Mouse (Mus musculus) heart, embryonic 16.5 days (tissue): ENCODE results near the gene Ifna13. TPM values are rescaled to one million over a fixed set of nuclear protein-coding genes. Genes with fewer than 3 reads are reported as not detected.

ENCODE experiments used
- ATAC-seq: fragments of 200-750 bp; cut with Nextera tagmentation; replicated peaks from 2 replicates; pipeline ENCODE4 v1.8.0; 2017; ENCODE audit warnings: moderate number of reproducible peaks; ENCODE audit not compliant: insufficient read depth, low FRiP score; ENCODE audit errors: extremely low read depth
- H3K27ac ChIP-seq: fragments of 300-500 bp; sonication (generic); 2 replicates; pipeline ENCODE4 v1.5.1; 2014; ENCODE audit warnings: mild to moderate bottlenecking, low read length, control low read depth, moderate library complexity
- H3K27me3 ChIP-seq: fragments of 300-500 bp; sonication (generic); 2 replicates; pipeline ENCODE4 v1.6.1; 2014; ENCODE audit warnings: low read length, mixed read lengths; ENCODE audit not compliant: control insufficient read depth, insufficient read depth
- H3K36me3 ChIP-seq: fragments of 300-500 bp; sonication (generic); 2 replicates; pipeline ENCODE4 v1.6.1; 2014; ENCODE audit not compliant: control insufficient read depth, insufficient read depth
- H3K4me1 ChIP-seq: fragments of 300-500 bp; sonication (generic); 2 replicates; pipeline ENCODE4 v1.6.1; 2014; ENCODE audit warnings: low read length, mixed read lengths; ENCODE audit not compliant: control insufficient read depth, insufficient read depth
- H3K4me2 ChIP-seq: fragments of 300-500 bp; sonication (generic); 2 replicates; pipeline ENCODE4 v1.6.1; 2014; ENCODE audit warnings: low read depth, mild to moderate bottlenecking, control low read depth, low read length
- H3K4me3 ChIP-seq: fragments of 300-500 bp; sonication (generic); 2 replicates; pipeline ENCODE4 v1.5.1; 2014; ENCODE audit warnings: mild to moderate bottlenecking, control low read depth, low read length
- H3K9ac ChIP-seq: fragments of 300-500 bp; sonication (generic); 2 replicates; pipeline ENCODE4 v1.6.1; 2014; ENCODE audit warnings: low read length, control low read depth
- H3K9me3 ChIP-seq: fragments of 300-500 bp; sonication (generic); replicated peaks from 2 replicates; pipeline ENCODE4 v1.6.1; 2016; ENCODE audit warnings: low read length; ENCODE audit not compliant: control insufficient read depth
- WGBS: fragments of 180-500 bp; shearing (Covaris S2); extraction: QIAGEN DNeasy Blood & Tissue Kit; methylation state at CpG from one replicate; pipeline ENCODE4 v1.1.7; 2014; 5-methylcytosine and 5-hydroxymethylcytosine counted together
- polyA plus RNA-seq: library from polyadenylated mRNA; unstranded; fragments of >200 nt; fragmentation: Nextera tagmentation; extraction: Ambion mirVana; gene quantifications from 2 replicates; pipeline ENCODE4 v1.2.1, GENCODE M21; 2015

The Ifna13 gene
- polyA plus RNA-seq = not detected in 2 replicates

DNA sequence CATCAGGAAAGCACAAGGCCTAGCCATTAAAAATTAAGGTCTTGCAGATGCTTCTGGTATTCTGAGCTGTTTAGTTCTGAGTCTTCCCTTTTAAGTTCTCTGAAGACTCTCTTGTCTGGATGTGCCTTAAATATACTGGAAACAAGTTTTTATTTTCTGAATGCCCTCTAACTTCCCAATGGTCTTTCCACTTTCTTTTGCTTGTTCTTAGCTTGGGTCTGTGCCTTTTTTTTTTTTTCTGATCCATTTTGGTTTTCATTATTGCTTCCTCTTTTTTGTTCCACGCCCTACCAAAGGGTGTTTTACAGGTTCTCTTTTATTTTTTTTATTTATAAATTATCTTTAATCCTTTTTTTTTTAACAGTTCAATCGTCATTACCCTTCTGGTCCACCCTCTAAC, at the start of gene Ifna13:
Gene Ifna13, minus strand, starts transcription at position 101 of the 400 bp plus-strand sequence.
- no peak for ATAC-seq
- no peak within 1 kb of the TSS for H3K27ac ChIP-seq
- no peak within 1 kb of the TSS for H3K4me3 ChIP-seq
- H3K4me2 ChIP-seq = no peak within 1 kb of the TSS
- H3K4me1 ChIP-seq = no peaks in the 10 kb centered on the region
- no peaks in the 10 kb centered on the region for H3K36me3 ChIP-seq
- no peaks in the 10 kb centered on the region for H3K27me3 ChIP-seq
- H3K9ac ChIP-seq = no peak within 1 kb of the TSS
- no peaks in the 10 kb centered on the region for H3K9me3 ChIP-seq
- 61% methylated on average over 2 of the region's 2 CpGs for WGBS

- ATAC-seq = no peak
- H3K4me3 ChIP-seq = no peak overlapping the region
- no peaks in the 10 kb centered on the region for H3K36me3 ChIP-seq
- no peak overlapping the region for H3K9ac ChIP-seq
- no peak overlapping the region for H3K4me2 ChIP-seq
- no peak overlapping the region for H3K27ac ChIP-seq
- 80% methylated on average over 2 of the region's 2 CpGs for WGBS
- no peaks in the 10 kb centered on the region for H3K4me1 ChIP-seq
- H3K27me3 ChIP-seq = 0 out of 2 replicates have a peak, but pooled peaks cover 2% of the 10 kb centered on the region
- no peaks in the 10 kb centered on the region for H3K9me3 ChIP-seq
Measured at GRCm38 (mm10) chr4:88693392-88693791, 49.1 kb upstream of the Ifna13 start.

DNA sequence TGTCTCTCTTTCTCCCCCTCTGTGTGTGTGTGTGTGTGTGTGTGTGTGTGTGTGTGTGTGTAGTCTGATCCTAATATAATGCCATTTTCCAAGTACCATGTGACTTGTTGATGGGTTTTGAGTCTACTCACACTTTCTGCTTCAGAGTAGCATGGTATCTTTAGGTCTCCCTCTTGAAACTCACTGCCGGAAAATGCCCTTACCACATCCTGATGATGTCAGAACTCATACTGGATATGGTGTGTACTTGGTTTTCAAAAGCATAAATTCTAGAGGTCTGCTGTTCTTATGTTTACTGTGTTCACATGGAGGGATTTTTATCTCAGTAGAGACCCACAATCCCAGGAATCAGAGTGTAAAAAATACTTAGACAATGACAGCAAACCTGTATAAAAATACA, 48.3 kb upstream of the Ifna13 start:
- no peaks in the 10 kb centered on the region for H3K9me3 ChIP-seq
- H3K4me2 ChIP-seq = no peak overlapping the region
- H3K4me1 ChIP-seq = no peaks in the 10 kb centered on the region
- 0 out of 2 replicates have a peak, but pooled peaks cover 2% of the 10 kb centered on the region for H3K27me3 ChIP-seq
- no peak overlapping the region for H3K27ac ChIP-seq
- H3K9ac ChIP-seq = no peak overlapping the region
- 58% methylated on average over 1 of the region's 1 CpGs for WGBS
- ATAC-seq = no peak
- H3K36me3 ChIP-seq = no peaks in the 10 kb centered on the region
- no peak overlapping the region for H3K4me3 ChIP-seq

GRCm38 (mm10) chr4:88691259-88691658, 47.0 kb upstream of the Ifna13 start, which contains the start of gene Ifnab:
Gene Ifnab (minus strand): TSS chr4:88691359.
- Histone ChIP-seq H3K4me3 (no peak within 1 kb of the TSS), H3K4me1 (no peaks in the 10 kb centered on the region), H3K27ac (no peak within 1 kb of the TSS), H3K9me3 (no peaks in the 10 kb centered on the region), H3K27me3 (0 out of 2 replicates have a peak, but pooled peaks cover 1% of the 10 kb centered on the region), H3K9ac (no peak within 1 kb of the TSS), H3K4me2 (no peak within 1 kb of the TSS), H3K36me3 (no peaks in the 10 kb centered on the region)
- ATAC-seq = no peak
- 56% methylated on average over 2 of the region's 2 CpGs for WGBS

DNA sequence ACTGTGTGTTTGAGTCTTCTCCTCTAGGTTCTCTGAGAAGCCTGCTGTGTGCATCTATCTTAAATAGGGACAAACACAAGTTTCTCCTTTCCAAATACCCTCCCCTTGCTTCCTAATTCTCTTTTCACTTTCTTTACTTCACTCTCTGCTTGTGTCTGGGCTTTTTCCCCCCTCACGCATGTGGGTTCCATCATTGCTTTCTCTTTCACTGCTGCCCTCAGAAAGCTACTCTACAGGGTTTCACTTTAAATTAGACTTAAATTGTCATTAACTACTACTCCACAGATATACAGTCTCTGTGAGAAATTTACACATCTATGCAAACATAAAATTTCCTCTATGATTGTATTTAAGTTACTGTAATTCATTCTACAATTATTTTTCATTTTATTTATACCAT, 39.6 kb upstream of the Ifna13 start, which contains the start of gene Ifna2:
Gene Ifna2, minus strand, starts transcription at position 101 of the 400 bp plus-strand sequence.
- ATAC-seq = no peak
- H3K4me1 ChIP-seq = no peaks in the 10 kb centered on the region
- H3K9me3 ChIP-seq = no peaks in the 10 kb centered on the region
- H3K9ac ChIP-seq = no peak within 1 kb of the TSS
- H3K36me3 ChIP-seq = no peaks in the 10 kb centered on the region
- no peaks in the 10 kb centered on the region for H3K27me3 ChIP-seq
- no peak within 1 kb of the TSS for H3K4me2 ChIP-seq
- no peak within 1 kb of the TSS for H3K27ac ChIP-seq
- no peak within 1 kb of the TSS for H3K4me3 ChIP-seq
- WGBS = 87% methylated on average over 1 of the region's 1 CpGs

GRCm38 (mm10) chr4:88681353-88681752, 37.1 kb upstream of the Ifna13 start:
- H3K4me2 ChIP-seq = no peak overlapping the region
- no peak overlapping the region for H3K27ac ChIP-seq
- ATAC-seq = no peak
- no peak overlapping the region for H3K4me3 ChIP-seq
- no peaks in the 10 kb centered on the region for H3K27me3 ChIP-seq
- no peaks in the 10 kb centered on the region for H3K36me3 ChIP-seq
- no peaks in the 10 kb centered on the region for H3K4me1 ChIP-seq
- H3K9ac ChIP-seq = no peak overlapping the region
- 39% methylated on average over 3 of the region's 3 CpGs for WGBS
- H3K9me3 ChIP-seq = no peaks in the 10 kb centered on the region

DNA sequence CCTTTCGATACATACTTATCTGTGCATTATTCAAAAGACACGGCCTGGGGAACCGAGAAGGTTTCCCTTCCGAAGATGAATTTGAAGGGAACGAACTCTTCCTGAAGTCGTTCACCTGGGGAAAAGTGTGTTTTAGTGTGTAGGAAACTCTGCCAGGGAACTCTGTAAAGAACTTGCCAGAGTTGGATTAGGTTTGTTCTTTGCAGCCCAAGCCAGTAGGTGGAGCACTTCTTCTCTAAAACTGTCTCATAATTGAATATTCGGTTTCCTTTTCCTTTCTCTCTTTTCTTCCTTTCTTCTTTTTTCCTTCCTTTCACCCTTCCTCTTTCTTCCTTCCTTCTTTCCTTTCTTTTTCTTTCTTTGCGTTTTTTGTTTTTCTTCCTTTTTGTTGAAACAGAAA, 36.1 kb upstream of the Ifna13 start:
- ATAC-seq = no peak
- Histone ChIP-seq H3K27me3 (no peaks in the 10 kb centered on the region), H3K36me3 (no peaks in the 10 kb centered on the region), H3K4me3 (no peak overlapping the region), H3K9me3 (no peaks in the 10 kb centered on the region), H3K4me2 (no peak overlapping the region), H3K4me1 (no peaks in the 10 kb centered on the region), H3K27ac (no peak overlapping the region), H3K9ac (no peak overlapping the region)
- 38% methylated on average over 8 of the region's 8 CpGs for WGBS

DNA sequence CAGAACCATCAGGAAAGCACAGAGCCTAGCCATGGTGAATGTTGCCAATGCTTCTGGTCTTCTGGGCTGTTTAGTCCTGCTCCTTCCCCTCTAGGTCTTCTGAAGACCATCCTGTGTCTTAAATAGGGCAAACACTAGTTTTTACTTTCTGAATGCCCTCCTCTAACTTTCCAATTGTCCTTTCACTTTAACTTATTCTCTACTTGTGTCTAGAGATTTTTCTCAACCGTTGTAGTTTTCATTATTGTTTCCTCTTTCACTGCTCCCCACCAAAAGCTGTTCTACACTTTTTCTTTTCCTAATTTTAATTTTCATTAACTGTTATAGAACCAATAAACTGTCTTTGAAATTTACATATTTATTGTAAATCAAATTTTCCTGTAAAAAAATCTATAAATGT, 32.6 kb upstream of the Ifna13 start, which contains the start of gene Ifna16:
Gene Ifna16, minus strand, starts transcription at position 101 of the 400 bp plus-strand sequence.
- 74% methylated on average over 1 of the region's 1 CpGs for WGBS
- H3K27ac ChIP-seq = no peak within 1 kb of the TSS
- no peak for ATAC-seq

GRCm38 (mm10) chr4:88655461-88655860, 11.2 kb upstream of the Ifna13 start:
- H3K36me3 ChIP-seq = no peaks in the 10 kb centered on the region
- H3K27me3 ChIP-seq = no peaks in the 10 kb centered on the region
- H3K9ac ChIP-seq = no peak overlapping the region
- no peak for ATAC-seq
- WGBS = 25% methylated on average over 1 of the region's 1 CpGs
- no peak overlapping the region for H3K4me2 ChIP-seq
- H3K4me3 ChIP-seq = no peak overlapping the region
- H3K27ac ChIP-seq = no peak overlapping the region
- H3K9me3 ChIP-seq = no peaks in the 10 kb centered on the region
- no peaks in the 10 kb centered on the region for H3K4me1 ChIP-seq

More for the DNA sequence above, 32.6 kb upstream of the Ifna13 start, which contains the start of gene Ifna16:
- Histone ChIP-seq H3K4me1 (no peaks in the 10 kb centered on the region), H3K36me3 (no peaks in the 10 kb centered on the region), H3K4me3 (no peak within 1 kb of the TSS), H3K9me3 (no peaks in the 10 kb centered on the region), H3K27me3 (no peaks in the 10 kb centered on the region), H3K4me2 (no peak within 1 kb of the TSS), H3K9ac (no peak within 1 kb of the TSS)
